Mouse (Mus musculus): ENCODE results near the gene S100a11. TPM values are rescaled to one million over a fixed set of nuclear protein-coding genes. Genes with fewer than 3 reads are reported as not detected.
"Not testable (repeated sequence)": the region's sequence is repeated elsewhere in the genome, so short reads cannot be mapped to it uniquely, and the experiment has no call there.

Gene S100a11
- polyA plus RNA-seq, 1 experiment = 0.24 TPM

- no peaks in the 10 kb centered on the region for H3K36me3 ChIP-seq (ENCODE audit: control insufficient read depth)
- TF ChIP-seq GATA1 (IDR thresholded peaks at IDR 0.05; ENCODE audit: low read length) (no peak), TAL1 (IDR thresholded peaks at IDR 0.05; ENCODE audit: low read length) (no peak)
- no peaks in the 10 kb centered on the region for H3K9me3 ChIP-seq (ENCODE audit: control insufficient read depth, low read length)
- H3K4me3 ChIP-seq (replicated peaks) = no peak overlapping the region
- H3K27me3 ChIP-seq (ENCODE audit: control insufficient read depth) = no peaks in the 10 kb centered on the region
- H3K4me1 ChIP-seq (ENCODE audit: control insufficient read depth) = peaks cover 6% of the 10 kb centered on the region
These were observed 2.9 kb upstream of the S100a11 start for GRCm38 (mm10) chr3:93517343-93517742.

- peaks cover 6% of the 10 kb centered on the region for H3K4me1 ChIP-seq (ENCODE audit: control insufficient read depth)
- no peaks in the 10 kb centered on the region for H3K27me3 ChIP-seq (ENCODE audit: control insufficient read depth)
- no peaks in the 10 kb centered on the region for H3K36me3 ChIP-seq (ENCODE audit: control insufficient read depth)
- no peaks in the 10 kb centered on the region for H3K9me3 ChIP-seq (ENCODE audit: control insufficient read depth, low read length)
- TF ChIP-seq TAL1 (IDR thresholded peaks at IDR 0.05; ENCODE audit: low read length) (no peak), GATA1 (IDR thresholded peaks at IDR 0.05; ENCODE audit: low read length) (no peak)
- no peak overlapping the region for H3K4me3 ChIP-seq (replicated peaks)
These were observed 395 bp upstream of the S100a11 start for GRCm38 (mm10) chr3:93519856-93520329.

GRCm38 (mm10) chr3:93521462-93522057, 1.3 kb downstream of the S100a11 start:
- no peaks in the 10 kb centered on the region for H3K9me3 ChIP-seq (ENCODE audit: control insufficient read depth, low read length)
- H3K4me1 ChIP-seq (ENCODE audit: control insufficient read depth) = peaks cover 6% of the 10 kb centered on the region
- H3K27me3 ChIP-seq (ENCODE audit: control insufficient read depth) = no peaks in the 10 kb centered on the region
- TF ChIP-seq GATA1 (IDR thresholded peaks at IDR 0.05; ENCODE audit: low read length) (no peak), TAL1 (IDR thresholded peaks at IDR 0.05; ENCODE audit: low read length) (no peak)
- H3K4me3 ChIP-seq (replicated peaks) = no peak overlapping the region
- no peaks in the 10 kb centered on the region for H3K36me3 ChIP-seq (ENCODE audit: control insufficient read depth)

DNA sequence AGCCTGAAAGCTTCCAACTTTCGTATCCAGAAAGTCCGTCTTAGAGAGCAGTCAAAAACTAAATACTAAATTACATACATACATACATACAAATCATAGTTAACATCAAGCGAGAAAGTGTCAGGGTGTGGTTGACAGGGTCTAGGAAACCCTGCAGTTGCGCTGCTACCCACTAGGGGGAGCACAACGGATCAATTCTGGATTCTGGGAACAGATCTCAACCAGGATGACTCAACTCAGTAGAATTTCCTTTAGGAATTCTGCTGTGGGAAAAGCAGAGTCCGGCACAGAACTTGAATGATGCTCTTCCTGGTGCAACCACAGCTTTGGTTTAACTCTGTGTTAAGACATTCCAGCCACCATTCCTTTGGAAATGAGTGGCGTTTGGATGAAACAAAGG, 2.3 kb downstream of the S100a11 start:
- H3K27me3 ChIP-seq (ENCODE audit: control insufficient read depth) = no peaks in the 10 kb centered on the region
- no peak for TF ChIP-seq GATA1 (IDR thresholded peaks at IDR 0.05; ENCODE audit: low read length)
- TF ChIP-seq TAL1 (IDR thresholded peaks at IDR 0.05; ENCODE audit: low read length) = no peak
- no peaks in the 10 kb centered on the region for H3K9me3 ChIP-seq (ENCODE audit: control insufficient read depth, low read length)
- H3K36me3 ChIP-seq (ENCODE audit: control insufficient read depth) = no peaks in the 10 kb centered on the region
- H3K4me3 ChIP-seq (replicated peaks) = no peak overlapping the region
- H3K4me1 ChIP-seq (ENCODE audit: control insufficient read depth) = peaks cover 6% of the 10 kb centered on the region

DNA sequence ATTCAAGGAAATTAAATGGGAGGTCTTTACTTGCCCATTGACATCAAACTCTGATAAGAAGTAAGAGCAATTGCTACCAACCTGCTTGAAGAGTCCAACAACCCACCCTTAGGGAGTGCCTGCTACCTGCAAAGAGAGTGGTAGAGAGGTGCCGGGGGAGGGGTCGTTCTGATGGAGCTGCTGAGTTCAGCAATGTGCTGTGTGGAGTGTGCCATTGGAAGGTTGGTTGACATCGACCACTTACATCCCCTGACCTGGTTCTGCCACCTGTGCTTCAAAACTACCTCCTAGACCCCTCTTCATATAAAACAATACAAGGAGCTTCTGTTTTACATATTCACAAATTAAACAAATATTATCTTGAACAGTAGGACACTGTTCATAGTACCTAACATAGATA, 7.0 kb downstream of the S100a11 start:
- H3K9me3 ChIP-seq (ENCODE audit: control insufficient read depth, low read length) = no peaks in the 10 kb centered on the region; the same call in 1 of the 2 replicates
- H3K36me3 ChIP-seq (ENCODE audit: control insufficient read depth) = no peaks in the 10 kb centered on the region
- no peaks in the 10 kb centered on the region for H3K27me3 ChIP-seq (ENCODE audit: control insufficient read depth)
- H3K4me1 ChIP-seq (ENCODE audit: control insufficient read depth) = no peaks in the 10 kb centered on the region
- TF ChIP-seq TAL1 (IDR thresholded peaks at IDR 0.05; ENCODE audit: low read length) (no peak), GATA1 (IDR thresholded peaks at IDR 0.05; ENCODE audit: low read length) (no peak)
- H3K4me3 ChIP-seq (replicated peaks) = no peak overlapping the region

DNA sequence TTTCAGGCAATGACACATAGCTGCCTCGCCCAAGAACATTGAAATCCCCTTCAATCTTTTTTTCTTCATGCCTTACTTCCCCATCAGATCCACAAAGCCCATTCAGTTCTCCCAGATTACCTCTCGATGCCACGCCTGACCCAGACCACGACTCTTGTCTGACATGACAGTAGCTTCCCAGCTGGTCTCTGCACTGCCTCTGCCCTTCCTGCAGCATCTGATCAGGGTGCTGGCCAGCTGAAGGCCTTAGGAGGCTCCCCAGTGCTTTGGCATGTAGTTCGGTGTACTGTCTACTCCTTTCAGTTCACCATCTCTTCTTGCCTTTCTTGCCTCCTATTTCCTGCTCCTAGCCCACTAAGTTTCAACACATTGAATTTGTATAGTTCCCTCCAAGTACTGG, 8.5 kb downstream of the S100a11 start:
- Histone ChIP-seq H3K27me3 (ENCODE audit: control insufficient read depth) (no peaks in the 10 kb centered on the region), H3K9me3 (ENCODE audit: control insufficient read depth, low read length) (peaks cover 2% of the 10 kb centered on the region), H3K36me3 (ENCODE audit: control insufficient read depth) (no peaks in the 10 kb centered on the region), H3K4me1 (ENCODE audit: control insufficient read depth) (no peaks in the 10 kb centered on the region), H3K4me3 (replicated peaks) (no peak overlapping the region)
- TF ChIP-seq TAL1 (IDR thresholded peaks at IDR 0.05; ENCODE audit: low read length) = no peak
- no peak for TF ChIP-seq GATA1 (IDR thresholded peaks at IDR 0.05; ENCODE audit: low read length)

DNA sequence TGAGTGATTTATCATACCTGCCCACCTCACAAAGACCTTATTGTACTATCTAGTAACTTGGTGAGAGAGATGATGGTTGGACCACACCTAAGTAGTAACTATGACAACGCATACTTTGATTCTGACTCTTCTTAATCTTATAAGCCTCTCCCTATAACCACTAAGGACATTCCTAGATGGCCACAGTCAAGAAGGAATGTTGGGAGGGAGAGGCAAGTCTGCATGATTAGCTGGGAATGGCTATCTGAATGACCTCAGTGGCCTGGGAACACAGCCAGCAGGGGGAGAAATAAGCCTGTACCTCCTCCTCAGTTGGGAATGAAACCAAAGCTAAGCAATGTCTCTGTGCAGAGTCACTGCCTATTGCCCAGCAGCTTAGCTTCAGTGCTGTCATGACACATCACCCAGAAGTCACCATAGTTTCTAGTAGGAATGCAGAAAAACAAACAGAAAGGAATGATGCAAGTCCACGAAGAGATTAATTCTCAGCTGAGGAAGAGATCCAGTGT, 16.8 kb downstream of the S100a11 start:
- H3K36me3 ChIP-seq (ENCODE audit: control insufficient read depth) = no peaks in the 10 kb centered on the region
- H3K4me1 ChIP-seq (ENCODE audit: control insufficient read depth) = no peaks in the 10 kb centered on the region
- no peak overlapping the region for H3K4me3 ChIP-seq (replicated peaks)
- no peaks in the 10 kb centered on the region for H3K27me3 ChIP-seq (ENCODE audit: control insufficient read depth)
- no peak for TF ChIP-seq TAL1 (IDR thresholded peaks at IDR 0.05; ENCODE audit: low read length)
- TF ChIP-seq GATA1 (IDR thresholded peaks at IDR 0.05; ENCODE audit: low read length) = no peak
- H3K9me3 ChIP-seq (ENCODE audit: control insufficient read depth, low read length) = peaks cover 2% of the 10 kb centered on the region

DNA sequence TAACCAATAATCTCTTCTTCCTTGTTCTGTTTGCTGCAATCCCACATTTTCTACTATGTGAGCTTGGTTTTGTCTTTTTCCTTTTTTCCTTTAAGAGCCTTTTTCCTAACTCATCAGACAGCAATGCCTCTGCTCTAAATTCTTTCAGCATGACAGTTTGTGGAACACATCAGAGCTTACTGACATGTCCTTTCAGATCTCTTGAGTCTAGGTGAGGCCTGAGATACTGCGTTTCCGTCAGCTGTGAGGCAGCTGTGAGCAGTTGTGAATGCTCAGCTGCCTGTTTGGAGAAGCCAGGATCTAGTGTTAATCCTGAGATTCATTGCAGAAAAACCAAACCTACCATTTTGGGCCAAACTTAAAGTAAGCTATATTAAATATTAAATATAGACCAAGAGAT, 18.2 kb downstream of the S100a11 start:
- Histone ChIP-seq H3K4me1 (ENCODE audit: control insufficient read depth) (no peaks in the 10 kb centered on the region), H3K9me3 (ENCODE audit: control insufficient read depth, low read length) (no peaks in the 10 kb centered on the region), H3K27me3 (ENCODE audit: control insufficient read depth) (no peaks in the 10 kb centered on the region), H3K36me3 (ENCODE audit: control insufficient read depth) (no peaks in the 10 kb centered on the region), H3K4me3 (replicated peaks) (no peak overlapping the region)
- TF ChIP-seq TAL1 (IDR thresholded peaks at IDR 0.05; ENCODE audit: low read length) (no peak), GATA1 (IDR thresholded peaks at IDR 0.05; ENCODE audit: low read length) (no peak)

- H3K9me3 ChIP-seq (ENCODE audit: control insufficient read depth, low read length) = no peaks in the 10 kb centered on the region
- H3K36me3 ChIP-seq (ENCODE audit: control insufficient read depth) = no peaks in the 10 kb centered on the region
- no peak for TF ChIP-seq GATA1 (IDR thresholded peaks at IDR 0.05; ENCODE audit: low read length)
- TF ChIP-seq TAL1 (IDR thresholded peaks at IDR 0.05; ENCODE audit: low read length) = no peak
- no peak overlapping the region for H3K4me3 ChIP-seq (replicated peaks)
- no peaks in the 10 kb centered on the region for H3K4me1 ChIP-seq (ENCODE audit: control insufficient read depth)
- no peaks in the 10 kb centered on the region for H3K27me3 ChIP-seq (ENCODE audit: control insufficient read depth)
These were observed 21.2 kb downstream of the S100a11 start for GRCm38 (mm10) chr3:93541501-93541900.

DNA sequence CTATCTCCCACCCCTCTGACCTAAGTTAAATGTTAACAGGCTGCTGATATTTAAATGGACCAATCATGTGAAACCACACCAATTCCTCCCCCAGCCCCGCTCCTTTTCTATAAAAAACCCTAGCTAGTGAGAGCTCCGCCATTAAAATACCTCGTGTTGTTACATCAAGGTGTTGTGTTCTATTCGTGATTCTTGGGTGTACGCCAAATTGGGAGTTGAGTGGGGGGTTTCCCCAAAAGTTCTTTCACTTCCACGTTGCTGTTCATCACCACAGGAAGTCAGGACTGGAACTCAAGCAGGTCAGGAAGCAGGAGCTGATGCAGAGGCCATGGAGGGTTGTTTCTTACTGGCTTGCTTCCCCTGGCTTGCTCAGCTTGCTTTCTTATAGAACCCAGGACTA, 23.9 kb downstream of the S100a11 start:
- H3K36me3 ChIP-seq (ENCODE audit: control insufficient read depth); H3K4me3 ChIP-seq (replicated peaks); H3K4me1 ChIP-seq (ENCODE audit: control insufficient read depth); H3K27me3 ChIP-seq (ENCODE audit: control insufficient read depth); H3K9me3 ChIP-seq (ENCODE audit: control insufficient read depth, low read length): not testable (repeated sequence)

All from erythroblast, embryonic 14.5 days (primary cell).